ENCODE assay signal across 11 mouse cellular contexts in the genomic region with DNA sequence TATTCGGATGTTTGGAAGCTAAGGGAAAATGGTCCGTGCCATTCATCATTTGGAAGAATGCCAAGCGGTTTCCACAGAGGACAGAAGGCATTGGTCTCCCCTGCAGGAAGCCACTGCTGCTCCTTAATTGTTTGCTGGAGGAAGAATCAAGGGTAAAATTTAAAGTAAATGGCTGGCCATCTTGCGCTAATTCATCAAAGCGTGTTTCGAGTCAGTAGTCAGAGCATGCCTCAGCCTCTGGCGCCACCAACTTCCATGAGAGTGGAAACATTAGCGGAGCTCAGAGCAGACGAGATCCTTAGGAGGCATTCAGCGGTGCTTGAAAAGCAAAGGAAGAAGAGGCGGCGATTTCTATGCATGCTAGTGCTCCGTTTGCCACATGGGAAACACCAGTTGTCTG.
A peak's percentile ranks its signal among the peaks of the same experiment; 100 is the strongest.
DNase-seq lines count a peak whose midpoint lies in the region; ATAC-seq and TF ChIP-seq lines count a peak whose summit lies in the region.
"Had no signal": no experiment of that assay in that cellular context is flagged by ENCODE, and none has a peak within 500 bp of the region (broad histone marks: within the 10 kb centered on the region; RNA-seq: fewer than 3 reads in every experiment).

No protein-coding gene starts in this region.

- peak overlapping the region; percentile 30 for H3K4me3 ChIP-seq in layer of hippocampus, adult 2 months
- H3K4me3 ChIP-seq: embryonic facial prominence, embryonic 13.5 days had no signal

- H3K27ac ChIP-seq in layer of hippocampus, adult 2 months: peak overlapping the region; percentile 29; the same call in 1 of the 2 replicates
- H3K27ac ChIP-seq: embryonic facial prominence, embryonic 13.5 days; kidney, postnatal 0 days had no signal

- no peak for ATAC-seq in granulocyte monocyte progenitor cell, adult 5-6 weeks (replicated peaks; ENCODE audit: poor library complexity, severe bottlenecking)

- TF ChIP-seq CTCF in layer of hippocampus, adult 2 months (conservative IDR thresholded peaks at IDR 0.05): peak; percentile 44

- peak; percentile 4 for DNase-seq in embryo, embryonic 11 days
- no peak for DNase-seq in embryo, embryonic 10 days (ENCODE audit: low spot score)
- peak; percentile 76 to 84 for DNase-seq in cerebellum, postnatal 10 days
- DNase-seq in layer of hippocampus, adult 2 months (ENCODE audit: low spot score in 2 of 2): peak; percentile 13 to 28
- peak; percentile 53 for DNase-seq in retina, embryonic 14.5 days (ENCODE audit: low spot score)
- no peak for DNase-seq in spleen, postnatal 36 days (ENCODE audit: low spot score in 2 of 2)
- DNase-seq in lung, postnatal 36 days: no peak
- DNase-seq: heart, adult 18-20 months had no signal

Comparison
In these comparisons a context has a peak if more than half of its experiments do, and no peak if none do; other contexts are left out.
1. DNase-seq: peak in embryo, embryonic 11 days (single experiment), cerebellum, postnatal 10 days (2 of 2), layer of hippocampus, adult 2 months (2 of 2) and retina, embryonic 14.5 days (single experiment); none in embryo, embryonic 10 days (single experiment), spleen, postnatal 36 days (0 of 2) and lung, postnatal 36 days (single experiment).